Mouse (Mus musculus) urinary bladder, postnatal 10 days (tissue): ENCODE data around the gene Tmem108.
A peak's percentile ranks its signal among the peaks of the same experiment; 100 is the strongest.

Experiments
- DNase-seq: peaks from one replicate; pipeline ENCODE4 v3.0.0; 2022; ENCODE audit warnings: low spot score

The Tmem108 gene

DNA sequence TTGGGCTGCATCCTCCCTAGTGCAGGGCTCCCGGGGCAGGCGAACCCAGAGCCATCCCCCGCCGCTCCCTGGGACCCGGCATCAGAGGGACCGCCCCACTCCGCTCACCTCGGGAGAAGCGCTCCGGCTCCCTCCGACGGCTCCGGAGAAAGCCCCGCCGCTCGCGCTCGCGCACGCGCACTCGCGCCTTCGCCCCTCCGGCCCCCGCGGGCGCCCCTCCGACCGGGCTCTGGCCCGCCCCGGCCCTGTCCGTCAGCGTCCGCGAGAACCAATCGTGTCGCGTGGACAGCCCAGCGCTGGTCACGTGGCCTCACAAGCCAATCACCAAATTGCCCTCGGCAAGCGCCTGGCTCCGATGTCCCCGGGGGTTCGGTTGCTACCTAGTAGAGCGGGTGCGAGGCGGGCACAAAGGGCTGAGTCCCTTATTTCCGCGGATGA lies at the start of gene Tmem108:
Gene Tmem108 (minus strand): TSS at position 191 of the 438 bp plus-strand sequence.
- DNase-seq, result peak; percentile 47

- no peak for DNase-seq
These were observed 27.4 kb upstream of the Tmem108 start for GRCm38 (mm10) chr9:103789029-103789428.

- no peak for DNase-seq
These were observed 22.5 kb upstream of the Tmem108 start for GRCm38 (mm10) chr9:103784156-103784555.

- DNase-seq, result no peak
These were observed 21.6 kb upstream of the Tmem108 start for GRCm38 (mm10) chr9:103783276-103783675.

GRCm38 (mm10) chr9:103782306-103782705 lies 20.7 kb upstream of the Tmem108 start:
- DNase-seq, result no peak

GRCm38 (mm10) chr9:103781407-103781806 lies 19.8 kb upstream of the Tmem108 start:
- DNase-seq, result no peak

- DNase-seq, result no peak
These were observed 19.0 kb upstream of the Tmem108 start for GRCm38 (mm10) chr9:103780598-103780997.

GRCm38 (mm10) chr9:103778185-103778584 lies 16.5 kb upstream of the Tmem108 start:
- no peak for DNase-seq

- DNase-seq, result no peak
These were observed 476 bp downstream of the Tmem108 start for GRCm38 (mm10) chr9:103761151-103761571.

- DNase-seq, result no peak
These were observed 1.3 kb downstream of the Tmem108 start for GRCm38 (mm10) chr9:103760356-103760755.

- no peak for DNase-seq
These were observed 1.8 kb downstream of the Tmem108 start for GRCm38 (mm10) chr9:103759829-103760228.

DNA sequence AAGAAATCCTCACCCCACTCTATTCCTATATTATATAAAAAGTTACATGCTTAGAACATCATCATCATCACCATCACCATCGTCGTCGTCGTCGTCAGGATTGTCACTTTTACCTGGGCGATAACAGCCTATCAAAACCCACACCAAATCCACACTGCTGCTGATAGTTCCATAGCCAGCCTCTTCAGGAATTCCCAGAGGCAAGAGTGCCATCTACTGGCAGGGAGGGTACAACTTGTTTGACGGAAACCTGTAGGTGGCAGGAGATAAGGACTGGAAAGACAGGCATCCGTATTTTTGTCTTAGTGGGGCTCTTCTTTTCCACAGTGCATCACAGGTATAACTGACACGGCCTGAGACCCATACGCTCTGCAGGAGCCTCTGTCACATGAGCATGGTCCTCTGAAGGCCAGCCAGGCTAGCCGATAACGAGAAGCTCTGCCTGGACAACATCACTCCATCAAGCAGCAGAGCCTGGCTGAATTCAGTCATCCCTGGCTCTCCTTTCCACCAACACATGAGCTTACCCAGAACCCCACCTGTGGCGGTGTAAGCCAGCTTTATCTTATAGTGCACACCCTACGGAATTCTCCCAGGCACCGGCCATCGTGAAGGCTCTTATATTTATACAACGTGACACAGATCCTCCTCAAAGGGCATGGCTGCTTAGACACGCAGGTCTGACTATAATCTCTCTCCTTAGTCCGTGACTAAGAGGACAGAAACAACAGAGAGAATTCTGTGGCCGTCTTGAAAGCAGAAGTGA lies 2.5 kb downstream of the Tmem108 start:
- DNase-seq, result peak; percentile 16

DNA sequence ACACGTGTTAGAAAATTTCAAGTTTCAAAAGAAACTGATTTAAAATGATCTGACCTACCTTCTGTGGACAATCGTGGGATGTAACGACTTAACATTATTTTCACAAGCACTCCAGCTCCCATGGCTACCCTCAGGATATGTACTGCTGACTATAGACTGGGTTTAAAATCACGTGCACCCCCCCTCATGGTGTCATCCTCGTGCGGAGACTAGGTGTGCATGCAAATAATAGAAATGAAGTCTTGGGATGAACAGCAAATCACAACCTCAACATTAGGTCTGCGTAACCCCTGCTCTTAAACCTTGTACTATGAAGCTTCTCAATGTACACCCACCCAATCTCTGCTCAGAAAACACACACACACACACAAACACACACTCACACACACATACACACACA lies 3.4 kb downstream of the Tmem108 start:
- no peak for DNase-seq

DNA sequence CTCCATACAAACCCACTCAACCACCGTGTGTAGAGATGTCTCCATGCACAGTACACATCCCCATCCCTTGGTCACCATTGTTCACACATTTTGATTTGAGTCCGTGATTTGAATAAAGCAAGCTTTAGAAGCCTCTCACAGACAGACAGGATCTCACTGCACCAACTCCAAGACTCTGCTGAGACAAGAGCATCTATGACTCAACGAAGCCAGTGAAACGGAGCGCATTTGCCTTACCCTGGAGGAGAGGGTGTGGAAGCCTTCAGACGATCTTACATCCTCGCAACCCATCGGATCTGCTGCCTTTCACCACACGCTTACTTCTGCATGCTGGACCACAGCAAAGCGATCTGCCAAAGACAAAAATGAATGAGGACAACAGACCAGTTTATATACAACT lies 9.0 kb downstream of the Tmem108 start:
- no peak for DNase-seq

- no peak for DNase-seq
These were observed 10.1 kb downstream of the Tmem108 start for GRCm38 (mm10) chr9:103751568-103751967.

- DNase-seq, result no peak
These were observed 11.1 kb downstream of the Tmem108 start for GRCm38 (mm10) chr9:103750491-103750890.

DNA sequence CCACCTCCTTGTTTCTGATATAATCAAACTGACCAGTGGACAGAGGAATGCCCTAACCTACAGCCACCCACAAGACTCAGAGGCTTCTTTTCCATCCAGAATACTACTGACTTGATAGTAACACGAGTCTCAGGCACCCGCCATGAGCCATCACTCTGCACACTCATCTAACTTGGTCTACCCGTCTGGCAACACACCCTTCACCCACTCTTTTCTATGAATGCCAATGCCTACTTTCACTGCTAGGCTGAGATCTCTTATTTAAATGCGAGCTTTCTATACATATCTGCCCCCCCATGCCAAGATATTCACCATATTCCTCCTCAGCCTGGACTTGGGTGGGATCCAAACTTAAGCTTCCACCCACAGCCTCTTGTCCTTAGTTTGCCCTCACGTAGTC lies 15.0 kb downstream of the Tmem108 start:
- DNase-seq, result no peak

- DNase-seq, result no peak
These were observed 21.5 kb downstream of the Tmem108 start for GRCm38 (mm10) chr9:103740145-103740544.

GRCm38 (mm10) chr9:103739062-103739461 lies 22.6 kb downstream of the Tmem108 start:
- DNase-seq, result no peak

DNA sequence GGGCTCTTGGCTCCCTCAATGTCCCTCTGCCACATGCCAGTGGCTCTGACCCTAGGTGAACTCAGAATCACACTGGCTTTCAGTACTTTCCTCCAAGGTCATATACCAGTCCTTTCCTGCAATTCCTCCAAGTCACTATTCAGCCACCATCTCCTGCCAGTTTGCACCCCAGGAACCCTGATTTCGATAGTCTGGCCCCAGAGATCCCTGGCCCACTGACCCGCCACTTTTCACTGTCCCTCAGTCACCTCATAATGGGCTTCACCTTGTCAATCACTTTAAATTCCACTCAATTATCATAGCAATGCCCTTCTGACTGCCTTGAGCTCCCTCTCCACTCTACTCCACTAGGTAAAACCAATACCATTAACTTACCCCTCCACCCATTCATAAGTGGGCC lies 31.9 kb downstream of the Tmem108 start:
- DNase-seq, result no peak

DNA sequence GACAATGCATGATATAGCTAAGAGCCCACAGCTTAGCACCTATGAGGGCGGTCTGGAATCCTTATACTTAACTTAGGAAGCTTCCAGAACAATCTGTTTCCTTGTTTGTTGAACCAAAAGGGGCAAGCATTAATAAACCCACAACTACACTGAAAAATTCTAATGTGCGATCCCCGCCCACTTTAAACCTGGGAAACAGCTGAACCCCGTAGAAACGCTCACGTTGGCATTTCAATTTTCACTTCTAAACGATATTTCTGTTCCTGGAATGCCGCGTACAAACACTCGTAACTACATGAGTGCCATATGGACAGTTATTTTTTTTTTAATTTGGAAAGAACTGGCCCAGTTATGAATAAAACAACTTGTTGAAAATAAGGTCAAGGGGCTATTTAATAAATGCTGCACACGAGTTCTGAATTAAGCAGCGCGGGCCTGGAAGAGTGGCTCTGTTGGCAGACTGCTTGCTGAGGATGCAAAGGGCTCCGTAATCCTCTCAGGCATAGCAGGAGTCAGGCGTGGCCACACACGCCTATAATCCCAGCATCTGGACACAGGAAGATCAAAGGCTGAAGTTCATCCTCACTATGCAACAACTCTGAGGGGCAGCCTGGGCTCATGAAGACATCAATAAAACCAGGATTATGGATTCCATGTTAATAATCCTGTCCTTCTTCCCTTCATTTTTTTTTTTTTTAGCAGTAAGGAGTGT lies 34.7 kb downstream of the Tmem108 start:
- DNase-seq, result no peak

GRCm38 (mm10) chr9:103725497-103725896 lies 36.1 kb downstream of the Tmem108 start:
- DNase-seq, result no peak

GRCm38 (mm10) chr9:103721486-103721885 lies 40.2 kb downstream of the Tmem108 start:
- DNase-seq, result no peak
